Mouse (Mus musculus) E14TG2a.4 (cell line): ENCODE data around the gene Apoc1.

ENCODE experiments used
- H3K27me3 ChIP-seq: 2 replicates; pipeline ENCODE4 v1.6.1; 2014; ENCODE audit warnings: low read length, control low read depth; ENCODE audit not compliant: insufficient read depth
- H3K36me3 ChIP-seq: 2 replicates; pipeline ENCODE4 v1.6.1; 2014; ENCODE audit warnings: low read length, control low read depth; ENCODE audit not compliant: insufficient read depth
- H3K4me1 ChIP-seq: replicated peaks from 2 replicates; pipeline ENCODE4 v1.6.1; 2014; ENCODE audit warnings: low read depth, low read length, control low read depth
- H3K4me3 ChIP-seq: replicated peaks from 2 replicates; pipeline ENCODE4 v1.5.1; 2014; ENCODE audit warnings: mild to moderate bottlenecking, low read length
- H3K9me3 ChIP-seq: 2 replicates; pipeline ENCODE4 v1.6.1; 2014; ENCODE audit warnings: low read length, control low read depth
- CTCF ChIP-seq: conservative IDR thresholded peaks from 2 replicates; pipeline ENCODE4 v1.5.1; 2014; ENCODE audit warnings: low read length
- NANOG ChIP-seq: IDR thresholded peaks from 2 replicates; pipeline ENCODE4 v1.6.1; 2014; ENCODE audit warnings: borderline replicate concordance, low read length, mixed read lengths
- POU5F1 ChIP-seq: IDR thresholded peaks from 2 replicates; pipeline ENCODE4 v1.6.1; 2014; ENCODE audit warnings: low read length, borderline replicate concordance

The Apoc1 gene

DNA sequence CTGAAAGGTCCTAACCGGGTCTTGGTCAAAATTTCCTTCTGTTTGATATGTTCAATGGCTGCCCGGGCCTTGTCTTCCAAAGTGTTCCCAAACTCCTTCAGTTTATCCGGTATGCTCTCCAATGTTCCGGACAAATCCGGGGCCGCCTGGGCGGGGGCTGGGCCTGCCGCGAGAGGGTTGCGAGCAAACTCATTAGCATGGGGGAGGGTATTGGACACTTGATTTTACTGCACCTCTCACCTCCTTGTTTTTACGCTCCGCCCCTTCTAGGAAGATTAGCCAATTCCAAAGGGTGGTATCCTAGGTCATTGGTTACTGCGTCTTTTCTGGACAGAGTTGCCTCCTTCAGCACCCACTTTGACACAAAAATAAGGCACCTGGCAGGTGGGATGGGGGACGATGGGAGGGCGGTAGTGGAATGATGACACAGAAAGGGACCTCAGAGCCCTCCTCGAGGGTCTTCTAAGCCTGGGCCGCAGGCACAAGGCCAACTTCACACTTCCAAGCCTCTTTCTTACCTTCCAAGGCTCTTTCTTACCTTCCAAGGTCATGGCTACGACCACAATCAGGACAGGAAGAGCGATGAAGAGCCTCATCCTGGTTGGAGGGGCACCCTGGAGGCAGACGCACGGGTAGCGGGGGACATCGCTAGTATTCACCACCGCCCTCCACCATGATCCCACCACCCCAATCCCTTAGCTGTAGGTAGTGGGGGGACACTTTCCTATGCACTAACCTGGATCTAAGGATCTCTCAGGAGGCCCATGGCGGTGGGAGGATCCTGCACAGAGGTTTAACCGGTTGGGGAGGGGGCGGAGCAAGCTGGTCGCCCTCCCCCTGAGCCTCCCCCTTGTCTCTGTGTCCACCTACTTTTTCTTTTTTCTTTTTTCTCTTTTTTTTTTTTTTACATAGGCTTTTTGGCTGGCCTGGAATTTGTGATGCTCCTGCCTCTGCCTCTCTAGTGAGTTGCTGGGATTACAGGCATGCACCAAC, at the start of gene Apoc1:
Gene Apoc1 (minus strand): TSS at position 788 of the 993 bp plus-strand sequence.
- Histone ChIP-seq H3K4me3 (peak within 1 kb of the TSS; percentile 77), H3K27me3 (no peaks in the 10 kb centered on the region), H3K9me3 (no peaks in the 10 kb centered on the region), H3K36me3 (peaks cover 25% of the 10 kb centered on the region), H3K4me1 (peaks cover 88% of the 10 kb centered on the region)
- TF ChIP-seq NANOG (peak; percentile 8; the same call in 1 of the 2 replicates), POU5F1 (no peak)

DNA sequence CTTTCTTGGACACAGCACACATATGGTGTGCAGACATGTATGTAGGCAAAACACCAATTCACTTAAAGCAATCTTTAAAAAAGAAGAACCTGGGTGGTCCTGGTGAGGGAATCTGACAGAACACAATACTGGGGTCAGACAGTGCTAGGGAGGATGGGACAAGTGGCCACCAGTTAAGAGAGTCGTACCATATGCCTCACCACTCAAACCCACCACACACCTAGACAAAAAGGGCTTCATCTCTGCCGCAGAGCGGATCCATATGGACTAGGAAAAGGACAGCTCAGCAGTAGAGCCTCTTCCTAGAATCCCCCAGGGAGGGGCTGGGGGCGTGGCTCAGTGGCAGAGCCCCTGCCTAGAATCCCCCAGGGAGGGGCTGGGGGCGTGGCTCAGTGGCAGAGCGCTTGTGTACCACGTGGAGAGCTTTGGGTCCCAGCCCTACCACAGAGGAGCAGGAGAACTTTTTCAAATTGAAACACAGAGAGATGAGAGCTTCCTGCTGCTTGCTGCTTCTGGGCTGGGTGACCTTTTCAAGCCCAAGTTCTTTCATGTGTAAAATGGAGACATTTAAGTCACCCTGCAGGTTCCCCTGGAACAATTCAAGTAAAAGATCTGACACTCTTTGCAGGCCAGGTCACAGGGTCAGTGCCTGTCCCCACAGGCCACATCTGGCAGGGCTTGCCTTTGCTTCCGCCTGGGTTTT, 49.0 kb upstream of the Apoc1 start:
- TF ChIP-seq NANOG (peak; percentile 72; the same call in 1 of the 2 replicates), POU5F1 (no peak)
- Histone ChIP-seq H3K36me3 (peaks cover 70% of the 10 kb centered on the region), H3K4me1 (peaks cover 82% of the 10 kb centered on the region), H3K9me3 (peaks cover under 1% of the 10 kb centered on the region), H3K4me3 (peak overlapping the region; percentile 64), H3K27me3 (no peaks in the 10 kb centered on the region)

DNA sequence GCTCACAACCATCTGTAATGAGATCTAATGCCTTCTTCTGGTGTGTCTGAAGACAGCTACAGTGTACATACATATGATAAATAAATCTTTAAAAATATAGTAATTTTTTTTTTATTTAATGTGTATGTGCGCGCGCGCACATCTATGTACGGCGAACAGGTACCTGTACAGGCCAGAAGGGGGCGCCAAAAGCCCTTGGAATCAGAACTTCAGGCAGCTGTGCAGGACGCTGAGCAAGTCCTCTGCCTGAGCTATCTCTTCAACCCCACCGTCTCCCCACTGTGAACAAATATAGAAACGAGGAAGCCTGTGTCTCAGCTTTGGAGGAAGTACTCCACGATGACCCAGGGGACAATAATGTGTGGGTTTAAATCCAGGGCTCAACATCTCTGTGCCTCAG, 47.8 kb upstream of the Apoc1 start:
- peaks cover 10% of the 10 kb centered on the region for H3K9me3 ChIP-seq
- TF ChIP-seq POU5F1 (no peak), NANOG (no peak), CTCF (peak; percentile 34)
- H3K36me3 ChIP-seq = peaks cover 73% of the 10 kb centered on the region
- H3K4me1 ChIP-seq = peaks cover 71% of the 10 kb centered on the region
- peak overlapping the region; percentile 64 for H3K4me3 ChIP-seq
- no peaks in the 10 kb centered on the region for H3K27me3 ChIP-seq

DNA sequence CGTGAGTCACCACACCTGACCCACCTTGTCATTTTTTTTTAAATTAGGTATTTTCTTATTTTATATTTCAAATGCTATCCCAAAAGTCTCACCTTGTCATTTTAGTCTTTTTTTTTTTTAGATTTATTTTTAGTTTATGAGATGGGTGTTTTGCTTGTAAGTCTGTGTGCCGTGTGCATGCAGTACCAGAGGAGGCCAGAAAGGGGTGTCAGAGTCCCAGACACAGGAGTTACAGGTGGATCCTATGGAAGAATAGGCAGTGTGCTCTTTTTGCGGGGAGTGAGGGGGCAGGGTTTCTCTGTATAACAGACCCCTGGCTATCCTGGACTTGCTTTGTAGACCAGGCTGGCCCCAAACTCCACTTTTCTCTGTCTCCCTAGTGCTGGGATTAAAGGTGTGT, 46.3 kb upstream of the Apoc1 start:
- TF ChIP-seq NANOG (no peak), POU5F1 (no peak), CTCF (peak; percentile 32; the same call in 1 of the 2 replicates)
- peaks cover 71% of the 10 kb centered on the region for H3K4me1 ChIP-seq
- H3K9me3 ChIP-seq = peaks cover 10% of the 10 kb centered on the region
- peaks cover 73% of the 10 kb centered on the region for H3K36me3 ChIP-seq
- no peaks in the 10 kb centered on the region for H3K27me3 ChIP-seq
- H3K4me3 ChIP-seq = no peak overlapping the region

DNA sequence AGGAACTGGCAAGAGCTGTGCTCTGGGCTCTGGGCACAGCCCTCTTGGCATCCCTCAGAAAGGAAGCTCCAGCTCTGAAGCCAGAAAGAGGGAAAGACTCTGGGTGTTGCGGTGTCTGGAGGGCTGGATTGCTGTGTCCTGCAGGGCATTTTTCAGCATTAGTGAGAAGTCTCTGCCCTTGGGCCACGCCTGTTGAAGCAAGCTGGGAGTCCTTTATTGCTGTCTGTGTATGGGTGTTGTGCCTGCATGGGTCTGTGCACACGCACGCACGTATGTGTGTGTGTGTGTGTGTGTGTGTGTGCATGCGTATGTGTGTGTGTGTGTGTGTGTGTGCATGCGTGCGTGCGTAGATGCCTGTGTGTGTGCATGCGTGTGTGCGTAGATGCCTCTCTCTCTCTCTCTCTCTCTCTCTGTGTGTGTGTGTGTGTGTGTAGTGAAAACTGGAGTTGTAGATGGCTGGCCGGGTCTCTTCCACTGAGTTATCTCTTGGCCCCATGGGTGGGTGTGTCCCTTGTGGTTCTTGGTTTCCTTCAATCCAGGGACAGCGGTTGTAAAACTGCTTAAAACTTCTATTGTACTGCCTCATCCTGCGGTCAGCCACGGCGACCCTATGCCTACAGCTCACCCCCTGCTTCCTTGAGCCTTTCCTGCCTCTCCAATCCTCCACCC, 44.1 kb upstream of the Apoc1 start:
- H3K27me3 ChIP-seq = no peaks in the 10 kb centered on the region
- H3K36me3 ChIP-seq = peaks cover 85% of the 10 kb centered on the region
- peaks cover 64% of the 10 kb centered on the region for H3K4me1 ChIP-seq
- TF ChIP-seq NANOG = no peak
- no peak for TF ChIP-seq CTCF
- TF ChIP-seq POU5F1 = no peak
- no peak overlapping the region for H3K4me3 ChIP-seq
- peaks cover 10% of the 10 kb centered on the region for H3K9me3 ChIP-seq

DNA sequence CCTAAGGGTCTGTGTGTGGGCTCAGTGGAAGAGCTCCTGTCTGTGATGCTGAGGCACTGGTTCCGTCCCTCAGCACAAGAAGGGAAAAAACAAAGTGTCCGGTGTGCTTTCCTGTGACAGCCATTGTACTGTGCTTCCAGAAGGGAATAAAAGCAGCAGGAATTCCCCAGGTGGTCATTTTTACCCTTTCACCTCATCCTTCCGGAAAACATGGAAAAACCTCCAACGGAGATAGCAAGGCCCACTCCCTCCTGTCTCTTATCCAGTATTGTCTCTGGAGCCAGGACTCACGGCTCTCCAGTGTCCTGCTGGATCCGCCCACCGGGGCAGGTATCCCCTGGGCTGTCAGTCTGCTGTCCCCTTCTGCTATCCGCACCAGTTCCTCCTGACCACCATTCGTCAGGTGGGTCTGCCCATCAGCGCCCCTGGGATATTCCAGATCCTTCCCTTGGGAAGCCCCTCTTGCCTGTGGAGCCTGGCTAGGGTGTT, 41.8 kb upstream of the Apoc1 start:
- TF ChIP-seq NANOG = no peak
- TF ChIP-seq CTCF = no peak
- TF ChIP-seq POU5F1 = no peak
- no peak overlapping the region for H3K4me3 ChIP-seq

DNA sequence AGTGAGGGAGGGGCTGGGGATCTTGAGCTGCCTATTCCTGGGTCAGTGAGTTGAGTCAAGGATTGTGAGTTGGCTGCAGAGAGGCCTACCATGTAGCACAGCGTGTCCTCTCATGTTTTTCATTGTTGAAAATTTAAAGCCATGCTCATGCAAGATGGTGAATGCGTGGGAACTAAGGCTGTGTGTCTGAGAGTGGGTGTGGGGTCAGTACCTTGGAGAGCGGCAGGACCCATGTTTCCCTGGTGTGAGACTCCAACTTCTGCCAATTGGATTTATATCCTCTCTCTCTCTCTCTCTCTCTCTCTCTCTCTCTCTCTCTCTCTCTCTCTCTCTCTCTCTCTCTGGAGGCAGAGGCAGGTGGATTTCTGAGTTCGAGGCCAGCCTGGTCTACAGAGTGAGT, 34.1 kb upstream of the Apoc1 start:
- Histone ChIP-seq H3K9me3 (no peaks in the 10 kb centered on the region), H3K27me3 (no peaks in the 10 kb centered on the region), H3K36me3 (peaks cover 95% of the 10 kb centered on the region), H3K4me3 (no peak overlapping the region), H3K4me1 (peaks cover 61% of the 10 kb centered on the region)
- TF ChIP-seq POU5F1 (no peak), CTCF (no peak), NANOG (no peak)

More for the DNA sequence above, 41.8 kb upstream of the Apoc1 start:
- Histone ChIP-seq H3K27me3 (no peaks in the 10 kb centered on the region), H3K36me3 (peaks cover 94% of the 10 kb centered on the region), H3K4me1 (peaks cover 48% of the 10 kb centered on the region), H3K9me3 (peaks cover 10% of the 10 kb centered on the region)

DNA sequence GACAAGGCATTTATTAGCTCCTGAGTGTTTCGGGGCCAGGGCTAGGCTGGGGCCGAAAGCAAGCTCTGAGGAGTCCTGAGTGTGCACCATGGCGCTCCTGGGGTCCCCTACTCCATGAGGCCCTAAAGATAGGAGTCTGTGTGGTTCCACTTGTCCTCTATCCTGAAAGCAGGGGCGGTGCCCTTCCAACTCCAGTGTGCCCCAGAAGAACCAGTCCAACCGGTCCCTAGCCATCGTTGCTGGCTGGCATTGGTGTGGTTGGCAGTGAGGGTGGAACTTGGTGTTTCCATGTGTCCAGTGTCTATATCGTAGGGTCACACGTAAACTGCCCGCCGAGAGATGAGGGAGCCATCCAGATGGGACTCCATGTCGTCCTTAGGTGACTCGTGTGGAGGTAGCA, 31.7 kb upstream of the Apoc1 start:
- Histone ChIP-seq H3K9me3 (no peaks in the 10 kb centered on the region), H3K4me1 (peaks cover 65% of the 10 kb centered on the region), H3K4me3 (no peak overlapping the region), H3K27me3 (no peaks in the 10 kb centered on the region), H3K36me3 (peaks cover 95% of the 10 kb centered on the region)
- TF ChIP-seq POU5F1 (no peak), NANOG (no peak), CTCF (no peak)
